In genomic region chr7:130716989-130717388, GRCm38 (mm10) we compare ENCODE assay signal across 21 mouse cellular contexts. TPM values are rescaled to one million over a fixed set of nuclear protein-coding genes. Genes with fewer than 3 reads are reported as not detected.
"Had no signal": no experiment of that assay in that cellular context is flagged by ENCODE, and none has a peak within 500 bp of the region (broad histone marks: within the 10 kb centered on the region; RNA-seq: fewer than 3 reads in every experiment).

No protein-coding gene starts in this region.

- H3K9me3 ChIP-seq: intestine, embryonic 15.5 days; midbrain, embryonic 12.5 days; neural tube, embryonic 13.5 days had no signal

- H3K9ac ChIP-seq: intestine, embryonic 15.5 days; midbrain, embryonic 12.5 days; neural tube, embryonic 13.5 days had no signal

- H3K4me3 ChIP-seq: intestine, embryonic 15.5 days; left cerebral cortex, adult 2 months; midbrain, embryonic 12.5 days; myocyte; neural tube, embryonic 13.5 days had no signal

- H3K4me2 ChIP-seq: intestine, embryonic 15.5 days; midbrain, embryonic 12.5 days; neural tube, embryonic 13.5 days had no signal

- ATAC-seq: intestine, embryonic 15.5 days; midbrain, embryonic 16.5 days had no signal

- H3K27ac ChIP-seq: intestine, embryonic 15.5 days; left cerebral cortex, adult 2 months; macrophage; midbrain, embryonic 12.5 days; neural tube, embryonic 13.5 days had no signal

- H3K27me3 ChIP-seq: intestine, embryonic 15.5 days; midbrain, embryonic 12.5 days; neural tube, embryonic 13.5 days had no signal

- DNase-seq: kidney, adult 18-20 months; kidney, adult 9 months; kidney, postnatal 14 days; kidney, postnatal 4 days; lung, adult 2 months; retina, postnatal 1 day; right cerebral cortex, postnatal 25 days; spleen, adult 18-20 months; thymus, adult 18-20 months; thymus, postnatal 36 days had no signal

RNA-seq across cellular contexts. Expression of gene Btbd16, which starts 56.9 kb away (rescaled TPM):
- total RNA-seq: neutrophil, adult 5-6 weeks had no signal
- polyA plus RNA-seq: kidney, embryonic 16.5 days; limb, embryonic 11.5 days; lung, adult 2 months; lung, embryonic 16.5 days; macrophage; midbrain, embryonic 12.5 days; midbrain, embryonic 16.5 days; myocyte had no signal
